Mouse (Mus musculus) embryo, embryonic 9.5 days (tissue): ENCODE results near the gene Ipp.

Experiments
- DNase-seq: peaks from one replicate; pipeline ENCODE4 v3.0.0-alpha.2; 2017; ENCODE audit errors: extremely low spot score

Gene Ipp

DNA sequence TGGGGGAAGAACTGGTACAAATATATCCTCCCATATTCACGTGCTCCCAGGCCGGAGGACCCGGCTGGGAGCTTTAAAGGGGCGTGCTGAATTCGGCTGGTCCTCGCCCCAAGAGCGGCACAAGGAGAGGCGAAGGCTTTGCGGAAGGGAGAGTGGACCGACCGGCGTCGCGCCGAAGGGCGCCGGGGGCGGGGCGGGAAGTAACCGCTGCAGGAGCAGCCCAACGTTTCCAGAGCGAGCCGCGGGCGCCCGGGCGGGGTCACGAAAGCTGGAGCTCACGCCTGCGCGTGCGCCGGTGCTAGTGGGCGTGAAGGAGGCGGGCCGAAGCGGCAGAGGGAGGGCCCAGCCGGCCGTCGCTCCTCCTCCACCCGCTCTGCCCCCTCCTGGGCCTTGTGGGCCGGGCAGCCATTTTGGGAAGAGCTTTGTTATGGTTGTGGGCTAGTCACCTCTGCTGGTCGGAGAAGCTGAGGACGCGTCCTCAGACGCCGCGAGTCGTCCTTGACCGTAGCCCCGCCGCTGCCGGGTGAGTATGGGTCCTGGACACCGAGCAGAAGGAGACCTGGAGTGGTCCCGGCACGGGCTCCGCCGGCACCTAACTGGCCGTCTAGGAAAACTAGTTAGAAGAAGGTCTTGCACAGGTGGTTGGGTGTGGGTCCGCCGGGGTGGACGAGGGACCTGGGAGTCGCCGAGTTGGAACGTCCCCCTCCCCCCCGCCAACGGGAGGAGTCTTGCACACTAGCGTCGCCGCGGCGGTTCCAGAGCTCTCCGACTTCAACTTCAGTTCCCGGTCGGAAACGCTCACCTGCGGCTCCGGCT, 50.2 kb downstream of the Ipp start, which contains the start of gene Gpbp1l1:
Gene Gpbp1l1 (plus strand): TSS at position 353 of the 816 bp plus-strand sequence.
- DNase-seq = peak; percentile 98

DNA sequence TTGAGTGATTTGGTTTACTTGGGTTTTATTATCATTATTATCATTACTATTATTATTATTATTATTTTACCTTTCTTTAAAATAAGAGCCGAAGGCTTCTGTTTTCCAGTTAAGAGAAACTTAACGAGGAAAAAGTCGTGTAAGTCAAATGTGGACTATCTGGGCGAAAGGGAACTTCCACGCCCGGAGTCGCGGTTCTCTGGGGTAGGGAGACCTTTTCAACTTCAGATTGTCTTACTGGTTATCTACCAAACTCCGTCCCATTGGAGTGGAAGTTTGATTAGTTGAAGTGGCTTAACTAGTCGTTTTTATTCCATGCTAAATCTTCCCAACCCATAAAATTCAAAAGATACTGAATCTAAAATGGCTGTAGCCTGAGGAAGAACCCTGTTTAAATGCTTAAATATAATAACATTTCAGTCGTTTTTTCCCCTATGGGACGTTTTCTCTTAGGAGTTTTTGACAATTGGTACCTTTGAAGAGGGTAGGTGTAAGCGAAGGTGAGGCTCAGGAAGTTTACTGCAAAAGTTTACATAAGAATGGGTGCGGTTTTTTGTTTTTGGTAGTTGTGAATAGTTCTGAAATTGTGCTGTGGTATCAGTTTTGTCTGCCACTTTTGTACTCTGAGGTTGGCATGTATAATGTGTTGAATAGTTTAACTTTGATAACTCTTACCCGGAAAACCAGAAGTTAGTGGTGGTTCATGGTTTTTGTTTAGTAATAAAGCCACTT, 51.0 kb downstream of the Ipp start:
- DNase-seq = no peak
